Mouse (Mus musculus): ENCODE data around the gene Scd2. TPM values are rescaled to one million over a fixed set of nuclear protein-coding genes. Genes with fewer than 3 reads are reported as not detected.
"Not testable (repeated sequence)": the region's sequence is repeated elsewhere in the genome, so short reads cannot be mapped to it uniquely, and the experiment has no call there.

Gene Scd2
- total RNA-seq (2022): 100 to 1,000 TPM; 702 to 768 (median 723) TPM

DNA sequence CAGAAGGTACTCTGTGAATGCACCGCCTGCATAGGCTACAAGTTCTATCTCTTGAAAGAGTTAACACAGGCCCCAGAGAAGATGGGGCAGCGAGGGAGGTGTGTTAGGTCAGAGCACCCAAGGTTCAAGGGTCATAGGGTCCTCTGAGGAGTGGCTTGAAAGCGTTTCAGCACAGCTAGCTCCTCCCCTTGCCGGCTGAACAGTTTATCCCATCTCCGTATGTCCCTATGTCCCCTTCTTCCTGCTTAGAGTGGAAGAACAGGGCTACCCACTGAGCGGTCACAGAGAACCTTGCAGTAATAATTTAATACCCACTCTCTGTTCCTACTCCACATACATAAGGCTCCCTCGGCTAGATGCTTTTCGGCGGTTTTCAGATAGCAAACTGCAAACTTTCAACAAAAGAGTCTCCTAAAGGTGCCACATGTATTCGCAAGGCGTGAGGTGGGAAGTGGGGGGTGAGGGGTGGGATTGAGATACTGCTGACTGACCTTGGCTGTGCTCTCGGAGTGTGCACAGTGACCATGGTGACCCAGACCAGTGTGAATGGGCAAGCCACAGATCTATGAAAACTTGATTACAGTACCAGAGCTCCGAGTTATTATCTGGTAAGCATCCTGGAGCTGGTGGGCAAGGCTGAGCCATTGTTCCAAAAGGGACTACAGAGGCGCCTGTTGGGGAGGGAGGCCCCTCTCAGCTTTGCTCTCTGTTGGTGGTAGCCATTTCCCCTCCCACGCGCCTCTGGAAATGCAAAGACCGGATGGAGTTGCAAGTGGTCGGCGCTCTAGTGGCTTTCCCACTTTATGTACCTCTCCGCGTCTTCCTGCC, at the start of gene Scd2:
Scd2 (plus strand) TSS at position 734 of the 828 bp plus-strand sequence.
- no peak for DNase-seq (ENCODE audit: low spot score in 2 of 2)

DNA sequence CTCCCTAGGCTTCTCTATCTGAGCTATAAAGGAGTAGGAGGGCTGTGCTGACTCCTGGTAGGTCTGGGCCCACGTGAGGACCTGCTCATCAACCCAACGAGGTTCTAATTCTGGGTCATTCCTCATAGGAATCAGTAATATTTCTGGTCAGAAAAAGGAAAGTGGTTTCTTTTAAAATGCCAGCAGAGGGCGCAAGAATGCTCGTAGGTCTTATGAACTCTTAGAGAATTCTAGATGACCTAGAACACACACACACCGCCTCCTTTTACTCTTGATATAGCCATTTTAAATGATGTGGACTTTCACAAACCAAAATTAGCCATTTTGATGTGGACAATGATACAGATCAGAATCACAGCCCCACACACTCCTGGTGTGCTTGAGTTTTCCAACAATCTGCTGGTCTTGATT, 47.7 kb upstream of the Scd2 start:
- DNase-seq (ENCODE audit: low spot score in 2 of 2): no peak

DNA sequence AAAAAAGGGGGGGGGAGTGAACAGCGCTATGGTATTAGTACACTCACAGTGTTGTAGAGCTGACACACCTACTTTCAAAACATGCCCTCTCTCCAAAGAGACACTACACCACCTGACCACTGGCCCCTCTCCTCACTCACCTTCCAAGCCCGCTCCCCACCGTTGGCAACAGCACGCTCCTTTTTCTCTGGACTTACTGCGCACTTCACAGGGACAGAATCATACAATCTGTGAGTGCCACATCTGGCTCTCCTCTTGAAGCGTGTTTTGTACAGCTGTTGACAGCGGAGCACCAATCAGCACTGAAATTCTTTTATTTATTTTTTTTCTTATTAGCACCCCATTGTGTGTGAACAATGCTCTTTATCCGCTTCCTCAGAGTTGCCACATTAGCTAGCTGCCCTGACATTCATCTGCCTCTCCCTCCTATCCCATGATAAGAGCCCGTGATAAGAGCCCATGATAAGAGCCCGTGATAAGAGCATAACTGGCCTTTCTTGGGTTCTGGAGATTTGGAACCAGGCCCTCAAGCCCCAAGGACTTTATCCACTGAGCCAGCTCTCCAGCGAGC, 47.0 kb upstream of the Scd2 start:
- DNase-seq (ENCODE audit: low spot score in 2 of 2): no peak

DNA sequence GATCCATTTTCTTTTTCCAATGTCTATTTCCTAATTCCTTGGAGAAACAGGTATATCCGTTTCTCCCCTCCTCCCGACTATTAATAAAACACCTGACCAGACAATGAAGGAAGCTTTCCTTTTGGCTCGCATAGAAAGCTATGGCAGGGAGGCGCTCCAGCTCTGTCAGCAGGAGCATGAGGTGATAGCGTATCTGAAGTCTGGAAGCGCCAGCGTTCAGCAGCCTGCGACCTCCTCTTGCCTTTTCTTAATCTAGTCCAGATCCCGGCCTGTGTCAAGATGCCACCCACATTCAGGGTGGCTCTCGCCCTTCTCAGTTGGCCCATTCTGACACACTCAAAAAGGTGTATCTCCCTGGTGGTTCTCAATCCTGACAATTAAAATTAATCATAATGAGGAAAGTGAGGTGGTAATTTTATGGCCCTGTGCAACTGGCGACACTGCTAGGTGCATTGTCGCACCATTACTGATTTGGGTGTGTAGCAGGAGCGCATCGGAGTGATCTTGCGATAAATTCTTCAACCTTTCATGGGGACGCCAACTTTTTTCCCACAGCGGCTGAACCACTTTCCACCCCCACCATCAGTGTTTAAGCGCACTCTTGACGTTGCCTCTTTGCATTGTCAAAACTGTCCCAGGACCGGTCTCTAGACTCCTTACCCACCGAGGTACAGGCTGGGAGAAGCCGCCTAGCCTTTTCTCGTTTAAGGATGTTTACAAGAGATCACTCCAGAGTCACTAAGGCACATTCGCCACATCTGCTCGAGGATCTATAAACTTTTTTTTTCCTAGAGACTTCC, 46.0 kb upstream of the Scd2 start:
- no peak for DNase-seq (ENCODE audit: low spot score in 2 of 2)

DNA sequence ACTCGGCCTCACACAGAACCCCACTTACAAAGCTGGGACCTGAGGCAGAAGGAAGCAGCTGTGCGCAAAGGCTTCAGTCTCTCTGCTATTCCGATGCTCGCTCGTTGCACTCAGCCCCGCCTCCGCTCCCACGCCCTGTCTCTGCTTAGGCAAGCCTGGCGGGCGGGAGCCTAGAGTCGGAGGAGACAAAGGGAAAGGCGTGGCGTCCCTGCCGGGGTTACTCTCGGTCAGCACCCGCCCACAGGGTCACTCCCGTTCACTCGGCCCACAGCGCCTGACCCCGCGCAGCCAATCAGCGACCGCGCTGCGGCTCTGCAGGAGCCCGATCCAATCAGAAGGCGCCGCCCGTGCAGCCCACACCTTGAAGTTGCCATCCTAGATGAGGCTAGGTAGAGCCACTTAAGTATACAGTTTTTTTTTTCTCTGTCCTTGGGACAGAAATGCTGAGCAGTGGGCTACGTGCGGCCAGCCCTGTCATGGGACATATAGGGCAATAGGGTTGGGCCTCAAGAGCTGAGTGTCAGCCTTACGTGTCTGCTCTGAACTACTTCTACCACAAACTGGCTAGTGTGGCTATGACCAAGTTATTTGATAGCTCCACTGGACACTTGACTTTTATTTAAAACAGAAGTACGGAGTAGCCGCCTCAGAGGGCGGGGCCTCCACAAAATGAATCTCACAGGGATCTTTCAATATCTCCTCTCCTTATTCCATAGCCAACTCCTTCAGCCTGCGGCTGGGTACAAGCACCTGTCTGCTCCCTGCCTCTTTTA, 45.2 kb upstream of the Scd2 start:
- DNase-seq (ENCODE audit: low spot score in 2 of 2): peak; percentile 80 to 95

DNA sequence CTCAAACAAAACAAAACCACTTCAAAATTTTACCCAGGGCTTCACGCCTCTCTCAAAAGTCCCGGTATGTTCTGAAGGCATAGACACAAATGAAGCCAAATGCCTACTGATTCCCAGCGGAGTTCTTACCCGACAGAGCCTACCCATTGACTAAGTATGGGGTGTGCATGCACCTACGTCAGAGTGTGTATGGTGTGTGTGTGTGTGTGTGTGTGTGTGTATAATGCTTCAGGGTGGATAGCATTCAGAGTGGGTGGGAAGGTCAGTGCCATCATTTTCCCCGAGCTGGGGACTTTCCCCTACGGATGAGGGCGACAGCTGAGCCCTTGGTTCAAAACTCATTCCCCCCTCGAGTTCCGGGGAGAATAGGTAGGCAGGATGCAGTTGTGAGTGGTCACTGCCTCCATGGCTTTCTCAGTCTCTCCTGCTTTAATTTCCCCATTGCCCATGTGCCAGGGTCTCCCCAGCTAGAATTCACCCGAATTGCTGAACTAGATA, 44.6 kb upstream of the Scd2 start:
- no peak for DNase-seq (ENCODE audit: low spot score in 2 of 2)

DNA sequence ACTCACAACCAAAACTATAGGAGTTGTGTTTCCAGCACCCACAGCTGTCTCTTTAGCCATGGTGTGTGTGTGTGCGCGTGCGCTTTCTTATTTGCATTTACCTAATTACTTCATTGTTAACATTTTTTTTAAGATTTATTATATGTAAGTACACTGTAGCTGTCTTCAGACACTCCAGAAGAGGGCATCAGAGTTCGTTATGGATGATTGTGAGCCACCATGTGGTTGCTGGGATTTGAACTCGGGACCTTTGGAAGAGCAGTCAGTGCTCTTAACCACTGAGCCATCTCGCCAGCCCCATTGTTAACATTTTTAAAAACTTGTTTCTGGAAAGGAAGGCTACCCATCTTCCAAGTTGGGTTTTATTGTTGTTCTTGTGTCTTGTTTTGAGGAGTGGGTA, 42.3 kb upstream of the Scd2 start:
- DNase-seq (ENCODE audit: low spot score in 2 of 2): not testable (repeated sequence)

DNA sequence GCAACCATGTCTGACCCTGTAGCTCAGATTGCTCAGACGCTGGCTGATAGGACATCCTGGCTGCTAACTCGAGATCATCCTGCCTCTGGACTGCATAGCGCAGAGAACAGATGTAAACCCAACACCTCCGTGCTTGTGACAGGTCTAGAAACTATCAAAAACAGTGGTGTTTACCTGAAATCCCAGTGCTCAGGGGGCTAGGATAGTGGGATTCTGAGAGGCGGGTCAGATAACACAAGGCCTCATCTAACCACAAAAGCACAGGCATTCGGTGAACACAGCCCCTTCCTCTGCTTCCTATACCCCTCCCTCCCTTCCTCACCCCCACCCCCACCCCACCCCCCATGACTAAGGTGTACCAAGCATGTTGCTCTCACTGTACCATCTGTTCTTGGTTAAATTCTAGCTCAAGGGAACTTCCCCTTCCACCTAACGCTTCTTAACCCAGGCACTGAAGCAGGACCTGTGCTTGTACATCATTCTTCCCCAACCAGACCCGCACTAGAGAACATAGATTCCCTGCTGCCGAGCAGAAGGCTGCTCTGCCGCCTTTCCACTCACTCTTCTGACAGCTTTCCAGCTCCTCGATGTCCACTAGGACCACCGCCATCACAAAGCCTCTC, 41.4 kb upstream of the Scd2 start:
- no peak for DNase-seq (ENCODE audit: low spot score in 2 of 2)

DNA sequence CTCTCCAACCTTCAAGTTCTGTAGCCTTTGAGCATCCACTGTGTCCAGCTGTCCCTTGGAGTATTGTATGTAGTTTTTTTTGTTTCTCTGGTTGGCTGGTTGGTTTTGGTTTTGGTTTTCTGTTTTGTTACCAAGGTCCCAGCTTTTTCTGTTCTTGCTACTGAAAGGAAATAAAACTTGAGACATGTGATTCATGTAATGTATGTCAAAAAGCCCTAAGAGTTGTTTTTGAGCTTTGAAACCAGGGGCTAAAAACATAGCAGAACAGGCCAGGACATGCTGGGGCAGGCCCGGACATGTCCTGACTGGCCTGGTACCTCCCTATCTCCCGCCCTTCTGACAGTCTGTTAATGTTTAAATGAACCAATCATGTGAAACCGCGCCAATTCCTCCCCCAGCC, 39.4 kb upstream of the Scd2 start:
- DNase-seq (ENCODE audit: low spot score in 2 of 2): not testable (repeated sequence)

DNA sequence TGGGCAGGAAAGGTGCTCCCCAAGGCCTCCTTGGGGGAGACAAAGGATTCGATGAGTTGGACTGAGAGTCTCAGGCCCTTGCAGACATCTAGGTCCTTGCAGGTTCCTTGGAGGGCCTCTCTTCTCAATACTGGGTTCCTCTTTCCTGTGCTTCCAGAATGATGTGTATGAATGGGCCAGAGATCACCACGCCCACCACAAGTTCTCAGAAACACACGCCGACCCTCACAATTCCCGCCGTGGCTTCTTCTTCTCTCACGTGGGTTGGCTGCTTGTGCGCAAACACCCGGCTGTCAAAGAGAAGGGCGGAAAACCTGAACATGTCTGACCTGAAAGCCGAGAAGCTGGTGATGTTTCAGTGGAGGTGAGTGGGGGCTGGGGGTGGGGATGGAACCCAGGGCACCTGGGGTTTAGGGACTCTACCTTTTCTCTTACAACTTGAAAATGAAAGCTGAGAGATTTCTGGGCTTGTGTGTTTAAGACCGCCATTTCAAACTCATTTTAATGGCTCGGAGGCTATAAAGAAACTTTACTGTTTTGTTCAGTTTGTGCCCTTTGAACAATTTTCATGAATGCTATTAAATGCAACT, 36.0 kb upstream of the Scd2 start:
- DNase-seq (ENCODE audit: low spot score in 2 of 2): no peak

DNA sequence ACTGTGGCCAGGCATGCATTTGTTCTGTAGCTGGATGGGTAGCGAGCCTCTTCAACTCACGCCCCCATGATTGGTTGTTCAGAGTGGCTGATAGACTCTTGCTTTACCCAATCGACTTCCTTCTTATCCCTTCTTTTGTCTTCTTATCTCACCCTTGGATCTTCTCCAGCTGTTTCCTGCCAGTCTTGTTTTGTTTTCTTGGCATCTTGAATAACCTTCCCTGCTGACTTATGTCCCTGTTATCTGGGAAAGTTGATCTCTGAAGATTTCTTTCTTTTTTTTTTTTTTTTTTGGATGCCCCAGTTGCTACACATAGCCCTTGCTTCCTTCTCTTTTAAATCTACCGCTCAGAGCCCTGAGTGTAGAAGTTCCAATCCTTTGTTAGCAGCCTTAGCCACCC, 34.0 kb upstream of the Scd2 start:
- no peak for DNase-seq (ENCODE audit: low spot score in 2 of 2)

DNA sequence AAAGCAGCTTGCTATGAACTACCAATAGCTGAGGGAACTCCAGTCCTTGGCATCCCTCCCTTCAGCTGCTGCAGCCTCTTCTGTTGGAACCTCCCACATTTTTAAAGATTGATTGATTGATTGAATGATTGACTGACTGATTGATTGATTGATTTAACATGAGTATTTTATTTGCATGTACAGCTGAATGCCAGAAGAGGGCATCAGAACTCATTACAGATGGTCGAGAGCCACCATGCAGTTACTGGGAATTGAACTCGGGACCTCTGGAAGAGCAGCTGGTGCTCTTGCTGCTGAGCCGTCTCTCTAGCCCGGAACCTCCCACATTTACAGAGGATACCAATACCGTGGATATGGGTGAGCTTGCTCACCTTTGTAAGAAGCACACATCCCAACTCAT, 33.0 kb upstream of the Scd2 start:
- DNase-seq (ENCODE audit: low spot score in 2 of 2): no peak

DNA sequence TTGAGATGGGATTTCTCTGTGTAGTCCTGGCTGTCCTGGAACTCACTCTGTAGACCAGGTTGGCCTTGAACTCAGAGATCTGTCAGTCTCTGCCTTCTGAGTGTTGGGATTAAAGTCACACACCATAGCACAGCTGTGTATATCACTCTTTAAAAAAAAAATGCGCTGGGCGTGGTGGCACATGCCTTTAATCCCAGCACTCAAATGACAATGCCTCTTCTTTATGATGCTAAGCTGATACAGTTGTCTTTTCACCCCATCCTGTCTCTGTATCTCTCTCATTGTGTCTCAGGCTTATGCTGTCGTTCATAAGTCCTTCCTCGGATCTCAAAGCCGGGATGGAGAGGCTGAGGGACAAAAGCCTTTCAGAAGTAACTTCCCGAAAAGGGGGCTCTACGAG, 31.7 kb upstream of the Scd2 start:
- no peak for DNase-seq (ENCODE audit: low spot score in 2 of 2)

DNA sequence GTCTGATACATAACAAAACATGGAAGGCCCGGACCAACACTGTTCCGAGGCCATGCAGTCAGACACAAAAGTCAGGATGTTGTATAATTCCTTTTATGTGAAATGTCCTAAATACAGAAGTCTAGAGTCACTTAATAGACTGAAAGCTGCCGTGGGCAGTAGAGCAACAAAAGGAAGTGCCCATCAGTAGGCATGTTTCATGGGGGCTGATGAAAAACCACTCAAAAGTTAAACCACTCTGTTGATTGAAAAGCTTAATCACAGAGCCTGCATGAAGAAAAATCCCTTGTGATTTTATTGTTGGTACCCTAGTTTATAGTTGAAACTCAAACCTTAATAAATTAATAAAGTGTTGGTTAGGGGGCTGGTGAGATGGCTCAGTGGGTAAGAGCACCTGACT, 29.9 kb upstream of the Scd2 start:
- no peak for DNase-seq (ENCODE audit: low spot score in 2 of 2)

DNA sequence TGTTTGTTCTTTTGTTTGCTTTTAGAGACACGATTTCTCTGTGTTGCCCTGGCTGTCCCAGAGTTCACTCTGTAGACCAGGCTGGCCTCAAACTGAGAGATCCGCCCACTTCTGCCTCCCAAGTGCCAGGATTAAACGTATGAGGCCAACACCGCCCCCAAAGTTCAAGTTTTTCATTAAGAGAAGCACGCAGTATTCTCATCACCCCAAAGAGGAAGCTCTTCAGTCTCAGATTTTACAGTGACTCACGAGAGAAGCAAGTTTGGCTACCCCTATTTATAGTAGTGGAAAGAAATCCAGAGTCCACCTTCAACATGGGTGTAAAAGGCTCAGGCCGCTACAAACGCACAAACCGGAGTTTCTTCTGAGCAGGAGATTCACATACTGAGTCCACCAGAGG, 29.2 kb upstream of the Scd2 start:
- DNase-seq (ENCODE audit: low spot score in 2 of 2): no peak

DNA sequence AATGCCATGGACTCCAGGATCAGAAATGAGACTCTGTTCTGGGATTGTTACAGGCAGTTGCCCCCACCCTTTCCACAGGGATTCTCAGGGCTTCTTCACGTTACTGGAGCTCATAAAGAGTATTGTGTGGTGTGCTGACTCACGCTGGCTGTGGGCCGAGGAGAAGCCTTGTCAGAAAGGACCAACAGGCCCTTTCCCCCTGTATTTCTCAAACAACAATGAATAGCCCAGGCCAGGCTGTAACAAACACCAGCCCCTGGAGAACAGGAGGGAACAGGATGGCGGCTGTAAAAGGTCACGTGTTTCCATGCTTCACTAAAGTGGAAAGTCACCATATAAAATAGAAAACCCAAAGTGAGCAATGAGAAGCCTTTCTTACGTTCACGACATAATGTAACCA, 28.2 kb upstream of the Scd2 start:
- no peak for DNase-seq (ENCODE audit: low spot score in 2 of 2)

DNA sequence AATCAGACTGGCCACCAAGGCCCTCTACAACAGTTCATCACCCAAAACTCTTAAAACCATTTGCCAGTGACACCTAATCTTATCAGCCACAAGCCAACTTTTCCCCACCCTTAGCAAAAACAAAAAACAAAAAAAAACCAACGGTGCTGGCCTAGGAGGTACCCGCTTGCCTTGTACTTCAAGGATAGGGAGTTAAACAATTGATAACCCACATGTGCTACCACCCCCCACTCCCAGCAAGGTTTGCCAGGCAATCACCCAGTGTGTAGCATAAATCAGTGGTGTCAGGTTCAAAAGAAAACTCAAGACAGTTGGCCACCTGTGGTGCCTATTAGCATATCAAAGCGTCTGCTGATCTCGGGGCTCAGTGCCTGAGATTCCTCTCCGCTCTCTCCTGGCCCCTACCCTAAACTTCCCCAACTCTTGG, 27.6 kb upstream of the Scd2 start:
- no peak for DNase-seq (ENCODE audit: low spot score in 2 of 2)

DNA sequence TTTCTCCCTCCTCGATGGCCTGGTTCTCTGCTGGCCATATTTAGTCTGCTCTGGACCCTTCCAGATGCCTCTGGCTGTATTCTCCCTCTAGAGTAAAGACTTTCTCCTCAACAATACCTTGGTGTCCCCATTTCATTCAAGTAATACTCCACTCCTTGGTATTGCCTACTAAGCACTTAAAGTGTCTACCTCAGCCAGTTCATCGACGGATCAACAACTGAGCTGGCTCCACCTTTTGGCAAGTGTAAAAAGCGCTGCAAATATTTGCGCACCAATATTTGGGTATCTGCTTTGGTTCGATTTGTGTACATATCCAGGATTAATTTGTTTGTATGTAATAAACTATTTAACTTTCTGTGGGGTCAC, 27.0 kb upstream of the Scd2 start:
- no peak for DNase-seq (ENCODE audit: low spot score in 2 of 2)

DNA sequence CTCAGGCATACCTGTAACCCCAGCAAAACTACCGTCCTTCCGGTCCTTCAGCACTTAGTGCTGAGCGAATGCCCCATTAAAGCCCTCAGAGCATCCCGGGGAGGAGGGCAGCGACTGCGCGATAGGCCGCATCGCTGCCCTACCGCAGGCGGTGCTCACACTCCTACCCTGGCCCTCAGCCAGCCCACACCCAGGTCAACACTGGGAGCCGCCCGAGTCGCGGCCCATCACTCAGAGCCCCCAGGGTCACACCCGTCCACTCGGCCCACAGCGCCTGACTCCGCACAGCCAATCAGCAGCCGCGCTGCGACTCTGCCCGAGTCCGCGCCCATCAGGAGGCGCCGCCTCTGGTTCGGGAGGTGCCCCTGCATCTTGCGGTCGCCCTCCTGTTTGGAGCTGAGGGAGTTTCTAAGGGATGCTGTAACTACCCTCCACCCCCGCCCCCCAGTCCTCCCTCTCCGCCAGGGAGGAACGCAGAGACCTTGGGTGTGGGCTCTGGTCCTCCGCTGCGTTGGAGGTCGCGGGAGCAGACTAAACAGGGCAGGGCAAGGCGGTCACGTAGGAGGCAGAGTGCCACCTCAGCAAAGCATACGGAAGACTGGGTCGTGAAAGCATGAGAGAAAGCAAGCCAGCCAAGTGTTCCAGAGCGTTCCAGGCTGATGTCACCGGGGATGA, 26.5 kb upstream of the Scd2 start:
- peak; percentile 79 to 93 for DNase-seq (ENCODE audit: low spot score in 2 of 2)

DNA sequence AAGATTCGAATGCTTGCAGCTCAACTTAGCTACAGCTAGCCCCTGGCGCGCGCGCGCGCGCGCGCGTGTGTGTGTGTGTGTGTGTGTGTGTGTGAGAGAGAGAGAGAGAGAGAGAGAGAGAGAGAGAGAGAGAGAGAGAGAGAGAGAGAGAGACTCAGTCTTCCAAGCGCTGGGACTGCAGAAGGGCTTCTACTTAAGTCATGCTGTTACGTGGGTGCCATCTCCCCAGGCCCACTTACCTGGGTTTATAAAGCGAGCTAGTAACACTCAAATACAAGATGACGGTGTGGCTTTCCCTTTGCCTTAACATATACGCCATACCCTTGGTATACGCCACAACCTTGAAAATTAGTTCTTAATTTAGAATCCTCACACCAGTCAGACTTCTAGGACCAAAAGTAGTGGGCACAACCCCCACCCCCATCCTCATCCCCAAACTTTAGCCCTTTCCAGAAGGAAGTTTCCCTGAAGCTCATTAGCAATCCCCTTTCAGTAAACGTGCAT, 25.9 kb upstream of the Scd2 start:
- DNase-seq (ENCODE audit: low spot score in 2 of 2): no peak
